Comparison of ENCODE assay signal across 20 mouse cellular contexts in the genomic region with DNA sequence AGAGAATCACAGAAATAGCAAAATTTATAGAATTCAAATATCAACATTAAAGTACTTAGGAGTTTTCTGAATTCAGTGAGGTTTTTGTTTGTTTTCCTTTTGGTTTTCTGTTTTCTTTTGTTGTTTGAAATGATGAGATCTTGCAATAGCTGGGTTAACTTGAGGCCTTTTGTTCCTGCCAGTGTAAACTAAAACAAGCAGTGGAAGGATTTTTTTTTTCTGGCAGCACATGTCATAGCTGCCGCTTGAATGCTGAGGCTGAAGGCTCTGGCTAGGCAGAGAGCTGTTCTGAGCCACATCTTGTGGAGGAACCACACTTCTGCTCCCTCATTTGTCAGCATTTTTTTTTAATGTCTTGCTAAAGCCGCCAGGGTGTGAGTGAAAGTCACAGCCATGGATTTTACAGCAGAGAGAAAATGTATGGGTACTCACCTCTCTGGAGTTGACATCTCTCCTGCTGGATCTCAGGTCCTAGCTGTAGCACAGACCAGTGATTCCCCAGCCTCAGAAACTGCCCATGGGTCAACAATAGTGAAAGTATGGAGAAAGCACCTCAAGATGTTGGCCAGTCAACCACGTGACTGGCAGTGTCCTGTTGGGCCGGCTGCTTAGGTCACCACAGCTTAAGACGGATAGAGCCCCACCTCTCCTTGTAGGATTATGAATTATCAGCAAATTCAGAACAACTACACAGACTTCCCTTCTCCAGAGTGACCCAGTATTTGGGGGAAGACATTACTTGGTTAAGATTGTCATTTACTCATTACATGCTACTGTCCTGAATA.
DNase-seq lines count a peak whose midpoint lies in the region; ATAC-seq lines count a peak whose summit lies in the region.
"Had no signal": no experiment of that assay in that cellular context is flagged by ENCODE, and none has a peak within 500 bp of the region (broad histone marks: within the 10 kb centered on the region; RNA-seq: fewer than 3 reads in every experiment).

No protein-coding gene starts in this region.

- DNase-seq in heart, adult 11 months, result peak; percentile 91
- DNase-seq in heart, postnatal 25 days (ENCODE audit: low spot score), result no peak
- peak; percentile 39 to 43 for DNase-seq in lung, adult 18-20 months
- DNase-seq in lung, postnatal 14 days, result no peak
- DNase-seq in liver, embryonic 13.5 days, result no peak
- peak; percentile 49 for DNase-seq in lung, postnatal 36 days
- DNase-seq in left cerebral cortex, adult 9 months (ENCODE audit: low spot score in 2 of 2), result no peak
- DNase-seq: adrenal gland, postnatal 14 days; cerebellum, adult 9-10 months; heart, postnatal 36 days; right cerebral cortex, adult 18-20 months; thymus, adult 2 months had no signal

- H3K4me1 ChIP-seq in liver, embryonic 13.5 days (replicated peaks), result peaks cover 21% of the 10 kb centered on the region
- H3K4me1 ChIP-seq: heart, embryonic 13.5 days; limb, embryonic 12.5 days had no signal

- H3K4me3 ChIP-seq in liver, embryonic 13.5 days (replicated peaks), result no peak overlapping the region
- H3K4me3 ChIP-seq: heart, embryonic 13.5 days; layer of hippocampus, adult 2 months; limb, embryonic 12.5 days had no signal

- H3K9me3 ChIP-seq in liver, embryonic 13.5 days (replicated peaks), result no peaks in the 10 kb centered on the region
- H3K9me3 ChIP-seq: heart, embryonic 13.5 days; limb, embryonic 12.5 days had no signal

- 85% methylated on average over 5 of the region's 5 CpGs for WGBS in liver, embryonic 13.5 days (ENCODE audit: insufficient replicate concordance)

- intact Hi-C loops in heart, postnatal 25 days (cut with DNase I), result no loop called here

- H3K27me3 ChIP-seq in liver, embryonic 13.5 days, result no peaks in the 10 kb centered on the region
- H3K27me3 ChIP-seq: heart, embryonic 13.5 days; limb, embryonic 12.5 days had no signal

- peaks cover 70% of the 10 kb centered on the region for H3K36me3 ChIP-seq in liver, embryonic 13.5 days

- H3K27ac ChIP-seq in liver, embryonic 13.5 days, result peak overlapping the region; percentile 57
- H3K27ac ChIP-seq: heart, embryonic 13.5 days; hindbrain, embryonic 14.5 days; layer of hippocampus, adult 2 months; limb, embryonic 12.5 days had no signal

- no peak overlapping the region for H3K9ac ChIP-seq in liver, embryonic 13.5 days
- H3K9ac ChIP-seq: heart, embryonic 13.5 days; hindbrain, embryonic 14.5 days; limb, embryonic 12.5 days had no signal

- no peak for ATAC-seq in liver, embryonic 13.5 days (ENCODE audit: low read depth)
- no peak for ATAC-seq in erythroid progenitor cell, adult 5-6 weeks (replicated peaks; ENCODE audit: low FRiP score, poor library complexity, severe bottlenecking)
- ATAC-seq: forebrain, embryonic 14.5 days; inflammation-experienced regulatory T-cells, adult 6 months had no signal

- no peak overlapping the region for H3K4me2 ChIP-seq in liver, embryonic 13.5 days
- H3K4me2 ChIP-seq: heart, embryonic 13.5 days; hindbrain, embryonic 14.5 days; limb, embryonic 12.5 days; midbrain, embryonic 11.5 days had no signal

Comparison
In these comparisons a context has a peak if more than half of its experiments do, and no peak if none do; other contexts are left out.
1. DNase-seq: peak in heart, adult 11 months (single experiment), lung, adult 18-20 months (2 of 2) and lung, postnatal 36 days (single experiment); none in heart, postnatal 25 days (single experiment), lung, postnatal 14 days (single experiment), liver, embryonic 13.5 days (single experiment) and left cerebral cortex, adult 9 months (0 of 2).